22 mouse cellular contexts compared by ENCODE assay signal in the genomic region with DNA sequence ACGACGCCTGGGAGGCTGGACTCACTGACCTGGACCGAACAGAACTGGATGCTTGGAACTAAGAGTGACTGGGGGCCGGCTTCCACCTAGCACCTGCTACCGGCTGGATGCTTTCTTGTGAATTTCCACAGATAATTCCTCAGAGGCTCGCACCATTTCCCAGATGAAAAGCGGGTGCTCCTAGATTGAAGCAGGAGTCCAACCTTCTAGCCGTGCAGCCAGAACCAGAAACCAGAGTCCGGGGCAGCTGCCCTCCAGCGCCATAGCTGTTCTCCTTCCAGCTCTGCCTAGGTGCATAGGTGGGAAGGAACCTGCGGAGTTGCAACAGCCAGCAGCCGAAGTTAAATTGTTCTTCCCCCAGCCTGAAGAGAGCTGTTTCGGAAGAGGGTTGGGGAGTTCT. TPM values are rescaled to one million over a fixed set of nuclear protein-coding genes. Genes with fewer than 3 reads are reported as not detected.
DNase-seq lines count a peak whose midpoint lies in the region; ATAC-seq lines count a peak whose summit lies in the region.
"Had no signal": no experiment of that assay in that cellular context is flagged by ENCODE, and none has a peak within 500 bp of the region (broad histone marks: within the 10 kb centered on the region; RNA-seq: fewer than 3 reads in every experiment).

No protein-coding gene starts in this region.

- H3K4me3 ChIP-seq in forebrain, embryonic 11.5 days (ENCODE audit: low read depth, low read length): no peak overlapping the region
- H3K4me3 ChIP-seq in forebrain, embryonic 13.5 days: no peak overlapping the region
- H3K4me3 ChIP-seq in midbrain, embryonic 11.5 days (ENCODE audit: low read depth, low read length): no peak overlapping the region
- H3K4me3 ChIP-seq in midbrain, embryonic 15.5 days: no peak overlapping the region
- no peak overlapping the region for H3K4me3 ChIP-seq in limb, embryonic 10.5 days
- H3K4me3 ChIP-seq: embryonic facial prominence, embryonic 12.5 days; embryonic facial prominence, embryonic 15.5 days; erythroblast, embryonic 14.5 days; forebrain, embryonic 10.5 days had no signal

- no peaks in the 10 kb centered on the region for H3K36me3 ChIP-seq in forebrain, embryonic 11.5 days (ENCODE audit: control insufficient read depth, insufficient read depth, low read length)
- no peaks in the 10 kb centered on the region for H3K36me3 ChIP-seq in forebrain, embryonic 13.5 days (ENCODE audit: poor library complexity, severe bottlenecking)
- no peaks in the 10 kb centered on the region for H3K36me3 ChIP-seq in midbrain, embryonic 11.5 days (ENCODE audit: control insufficient read depth, insufficient read depth, low read length)
- no peaks in the 10 kb centered on the region for H3K36me3 ChIP-seq in midbrain, embryonic 15.5 days (replicated peaks)
- no peaks in the 10 kb centered on the region for H3K36me3 ChIP-seq in limb, embryonic 10.5 days
- H3K36me3 ChIP-seq: embryonic facial prominence, embryonic 12.5 days; embryonic facial prominence, embryonic 15.5 days; forebrain, embryonic 10.5 days had no signal

- WGBS in forebrain, embryonic 11.5 days: 6% methylated on average over 13 of the region's 13 CpGs
- 6% methylated on average over 13 of the region's 13 CpGs for WGBS in forebrain, embryonic 13.5 days
- 7% methylated on average over 13 of the region's 13 CpGs for WGBS in midbrain, embryonic 11.5 days
- 7% methylated on average over 13 of the region's 13 CpGs for WGBS in midbrain, embryonic 15.5 days
- 8% methylated on average over 13 of the region's 13 CpGs for WGBS in limb, embryonic 10.5 days

- peak; percentile 47 for DNase-seq in forebrain, embryonic 11.5 days (ENCODE audit: low spot score)
- DNase-seq in midbrain, embryonic 11.5 days (ENCODE audit: low spot score, missing footprints): peak; percentile 94
- peak; percentile 35 for DNase-seq in limb, embryonic 10.5 days (ENCODE audit: low spot score)
- no peak for DNase-seq in thymus, adult 18-20 months
- no peak for DNase-seq in cerebellum, adult 9-10 months
- DNase-seq: adrenal gland, adult 2 months; adrenal gland, postnatal 10 days; adrenal gland, postnatal 25 days; cerebellum, adult 11-12 months; cerebellum, adult 2 months; cerebellum, adult 9-11 months; cerebellum, postnatal 14 days; cerebellum, postnatal 36 days; embryo, embryonic 11 days had no signal

- no peak for ATAC-seq in forebrain, embryonic 11.5 days (replicated peaks; ENCODE audit: low FRiP score)
- no peak for ATAC-seq in forebrain, embryonic 13.5 days
- ATAC-seq in midbrain, embryonic 11.5 days (ENCODE audit: low FRiP score): no peak
- ATAC-seq in midbrain, embryonic 15.5 days (replicated peaks): no peak
- ATAC-seq: forebrain, embryonic 14.5 days; forebrain, embryonic 16.5 days had no signal

- no peak overlapping the region for H3K4me2 ChIP-seq in forebrain, embryonic 11.5 days (ENCODE audit: low read depth, low read length, severe bottlenecking)
- no peak overlapping the region for H3K4me2 ChIP-seq in forebrain, embryonic 13.5 days
- no peak overlapping the region for H3K4me2 ChIP-seq in midbrain, embryonic 11.5 days
- H3K4me2 ChIP-seq in midbrain, embryonic 15.5 days: no peak overlapping the region
- H3K4me2 ChIP-seq: embryonic facial prominence, embryonic 12.5 days; embryonic facial prominence, embryonic 15.5 days had no signal

- H3K9me3 ChIP-seq in forebrain, embryonic 11.5 days (ENCODE audit: control insufficient read depth, low read length): peaks cover 3% of the 10 kb centered on the region; the same call in 1 of the 2 replicates
- 0 out of 2 replicates have a peak, but pooled peaks cover 4% of the 10 kb centered on the region for H3K9me3 ChIP-seq in forebrain, embryonic 13.5 days (replicated peaks)
- H3K9me3 ChIP-seq in midbrain, embryonic 11.5 days (ENCODE audit: control insufficient read depth, low read length): no peaks in the 10 kb centered on the region; the same call in 1 of the 2 replicates
- H3K9me3 ChIP-seq in midbrain, embryonic 15.5 days: no peaks in the 10 kb centered on the region
- H3K9me3 ChIP-seq in limb, embryonic 10.5 days (replicated peaks): no peaks in the 10 kb centered on the region; the same call in 1 of the 2 replicates
- H3K9me3 ChIP-seq: embryonic facial prominence, embryonic 12.5 days; embryonic facial prominence, embryonic 15.5 days had no signal

- H3K27ac ChIP-seq in forebrain, embryonic 11.5 days (ENCODE audit: low read depth, low read length): no peak overlapping the region
- no peak overlapping the region for H3K27ac ChIP-seq in forebrain, embryonic 13.5 days
- H3K27ac ChIP-seq in midbrain, embryonic 11.5 days (ENCODE audit: low read depth, low read length): no peak overlapping the region
- H3K27ac ChIP-seq in midbrain, embryonic 15.5 days: no peak overlapping the region
- no peak overlapping the region for H3K27ac ChIP-seq in limb, embryonic 10.5 days
- H3K27ac ChIP-seq: embryonic facial prominence, embryonic 12.5 days; embryonic facial prominence, embryonic 15.5 days; forebrain, embryonic 10.5 days had no signal

- H3K9ac ChIP-seq in forebrain, embryonic 11.5 days (ENCODE audit: low read length): no peak overlapping the region
- no peak overlapping the region for H3K9ac ChIP-seq in forebrain, embryonic 13.5 days
- no peak overlapping the region for H3K9ac ChIP-seq in midbrain, embryonic 11.5 days (ENCODE audit: low read length)
- H3K9ac ChIP-seq in midbrain, embryonic 15.5 days: no peak overlapping the region
- H3K9ac ChIP-seq: embryonic facial prominence, embryonic 12.5 days; embryonic facial prominence, embryonic 15.5 days had no signal

- peaks cover 19% of the 10 kb centered on the region; the same call in 1 of the 2 replicates for H3K4me1 ChIP-seq in forebrain, embryonic 11.5 days (replicated peaks; ENCODE audit: control insufficient read depth, insufficient read depth, low read length)
- peaks cover 14% of the 10 kb centered on the region for H3K4me1 ChIP-seq in forebrain, embryonic 13.5 days
- peaks cover 33% of the 10 kb centered on the region for H3K4me1 ChIP-seq in midbrain, embryonic 11.5 days (ENCODE audit: control insufficient read depth, insufficient read depth, low read length)
- peaks cover 14% of the 10 kb centered on the region for H3K4me1 ChIP-seq in midbrain, embryonic 15.5 days
- H3K4me1 ChIP-seq in limb, embryonic 10.5 days: peaks cover 57% of the 10 kb centered on the region

- H3K27me3 ChIP-seq in forebrain, embryonic 11.5 days (ENCODE audit: control insufficient read depth, insufficient read depth, low read length): peaks cover 89% of the 10 kb centered on the region
- peaks cover 98% of the 10 kb centered on the region for H3K27me3 ChIP-seq in forebrain, embryonic 13.5 days
- peaks cover 90% of the 10 kb centered on the region for H3K27me3 ChIP-seq in midbrain, embryonic 11.5 days (ENCODE audit: control insufficient read depth, insufficient read depth, low read length)
- H3K27me3 ChIP-seq in midbrain, embryonic 15.5 days (replicated peaks): peaks cover 84% of the 10 kb centered on the region
- peaks cover 99% of the 10 kb centered on the region for H3K27me3 ChIP-seq in limb, embryonic 10.5 days (ENCODE audit: low read depth, poor library complexity, severe bottlenecking)

RNA-seq across cellular contexts. Expression of a gene that starts 7.6 kb away (rescaled TPM):
- 164 and 175 TPM in 2 replicates for polyA plus RNA-seq in forebrain, embryonic 11.5 days (2014; fragmentation: Nextera tagmentation; extraction: Ambion mirVana)
- 17.7 and 20.2 TPM in 2 replicates for polyA plus RNA-seq in forebrain, embryonic 13.5 days (2015; fragmentation: Nextera tagmentation; extraction: Ambion mirVana)
- 89.8 and 104 TPM in 2 replicates for polyA plus RNA-seq in midbrain, embryonic 11.5 days (2014; fragmentation: Nextera tagmentation; extraction: Ambion mirVana)
- 15.5 and 17.2 TPM in 2 replicates for polyA plus RNA-seq in midbrain, embryonic 15.5 days (2015; fragmentation: Nextera tagmentation; extraction: Ambion mirVana)
- 360 and 372 TPM in 2 replicates for polyA plus RNA-seq in limb, embryonic 10.5 days (2016; fragmentation: Nextera tagmentation; extraction: Ambion mirVana)
- polyA plus RNA-seq: erythroblast, embryonic 14.5 days had no signal

Comparison
In these comparisons a context has a peak if more than half of its experiments do, and no peak if none do; other contexts are left out.
1. DNase-seq: peak in forebrain, embryonic 11.5 days (single experiment), midbrain, embryonic 11.5 days (single experiment) and limb, embryonic 10.5 days (single experiment); none in thymus, adult 18-20 months (0 of 2) and cerebellum, adult 9-10 months (single experiment).